Mouse (Mus musculus): ENCODE measurements around the gene Foxd4. TPM values are rescaled to one million over a fixed set of nuclear protein-coding genes. Genes with fewer than 3 reads are reported as not detected.

Gene Foxd4
- total RNA-seq (2023) = not detected in 4 replicates

DNA sequence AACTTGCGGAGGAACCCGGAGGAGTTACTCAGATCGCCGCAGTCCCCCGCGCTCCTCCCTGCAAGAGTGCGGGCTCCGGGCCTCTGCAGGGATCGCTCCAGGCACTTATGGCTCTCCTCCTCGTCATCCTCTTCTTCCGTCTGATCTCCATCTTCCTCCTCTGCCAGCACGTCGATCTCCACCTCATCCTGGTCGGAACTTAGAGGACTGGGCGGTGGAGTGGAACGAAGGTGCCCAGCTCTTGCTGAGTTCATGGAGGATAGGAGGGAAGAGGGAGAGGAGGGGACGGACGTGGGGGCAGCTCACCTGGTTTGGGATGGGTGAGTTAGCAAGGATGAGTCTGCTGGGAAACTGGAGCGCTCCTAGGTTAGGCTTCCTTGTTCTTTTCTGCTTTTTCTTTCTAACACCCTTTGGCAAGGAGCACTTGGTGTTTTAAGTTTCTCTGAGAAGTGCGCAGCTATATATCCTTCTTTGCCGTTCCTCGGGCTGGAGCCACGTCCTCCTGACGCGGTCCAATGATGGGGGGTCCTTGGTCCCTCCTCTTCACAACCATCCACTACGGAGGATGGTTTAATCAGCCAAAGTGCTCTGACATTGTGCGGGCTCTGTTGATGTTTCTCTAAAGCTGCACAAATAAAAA is at the start of gene Foxd4:
Gene Foxd4 (minus strand): TSS at position 617 of the 640 bp plus-strand sequence.

DNA sequence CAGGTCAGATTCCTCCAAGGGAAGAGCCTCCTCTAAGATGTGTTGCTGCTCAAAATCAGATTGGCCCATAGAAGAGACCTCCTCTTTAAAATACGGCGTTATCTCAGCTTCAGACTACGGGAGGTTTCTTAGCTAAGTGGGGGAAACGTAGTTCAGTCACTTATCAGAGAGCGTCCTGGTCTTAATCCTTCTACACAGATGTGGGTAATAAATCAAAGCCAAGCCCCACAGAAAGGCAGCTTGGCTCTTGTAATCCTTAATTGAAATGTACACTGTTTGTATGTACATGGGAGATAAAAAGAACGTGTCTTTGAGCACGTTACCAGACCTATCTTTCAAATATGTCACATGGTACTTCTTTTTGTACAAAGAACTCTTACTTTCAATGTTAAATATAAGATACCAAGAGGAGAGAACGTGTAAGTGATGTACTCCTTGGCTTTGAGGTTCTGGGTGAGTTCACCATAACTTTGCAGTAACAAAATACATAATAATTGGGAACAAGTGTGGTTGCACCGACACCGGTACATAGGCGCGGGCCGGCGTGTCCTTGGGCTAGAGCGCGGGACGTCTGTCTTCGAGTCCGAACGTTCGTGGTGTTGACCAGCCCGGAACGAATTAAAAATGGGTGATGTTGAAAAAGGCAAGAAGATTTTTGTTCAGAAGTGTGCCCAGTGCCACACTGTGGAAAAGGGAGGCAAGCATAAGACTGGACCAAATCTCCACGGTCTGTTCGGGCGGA is 25.7 kb downstream of the Foxd4 start, which contains the start of gene Gm10053:
Gene Gm10053 (plus strand): TSS at position 558 of the 742 bp plus-strand sequence.

DNA sequence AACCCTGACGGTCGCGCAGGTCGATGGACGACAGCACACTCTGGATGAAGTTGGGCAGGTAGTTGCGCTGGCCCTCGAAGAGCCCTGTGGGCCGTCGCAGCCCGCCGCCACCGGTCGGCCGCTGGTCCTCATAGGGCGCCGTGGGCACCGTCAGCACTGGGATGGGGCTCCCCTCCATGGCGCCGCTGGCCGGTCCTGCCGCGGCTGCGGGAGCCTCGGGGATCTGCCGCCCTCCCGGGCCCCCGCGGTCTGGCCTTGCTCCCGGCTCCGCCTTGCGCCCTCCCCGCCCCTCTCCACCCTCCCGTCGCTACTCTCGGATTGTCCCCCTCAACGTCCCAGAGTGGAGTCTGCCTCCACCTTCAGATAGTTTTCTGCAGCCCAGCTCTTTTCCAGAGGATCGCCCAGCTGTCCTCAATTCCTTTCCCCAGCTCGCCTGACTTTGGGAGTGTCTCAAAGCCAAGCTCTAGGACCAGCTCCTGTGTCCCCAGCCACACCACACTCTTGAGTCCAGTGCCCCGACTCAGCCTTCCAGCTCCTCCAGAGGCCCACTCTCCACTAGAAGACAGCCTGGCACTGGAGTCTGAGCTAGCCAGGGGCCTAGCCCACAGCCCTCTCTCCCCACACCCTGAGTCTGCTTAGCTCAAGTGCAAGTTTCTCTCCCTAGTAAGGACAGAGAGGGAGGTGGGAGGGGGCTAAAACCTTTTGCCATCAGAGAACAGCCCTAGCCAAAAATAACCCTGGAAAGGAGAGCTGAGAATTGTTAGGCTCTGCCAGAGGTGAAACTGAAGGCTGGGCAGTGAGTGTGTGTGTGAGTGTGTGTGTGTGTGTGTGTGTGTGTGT is 39.2 kb downstream of the Foxd4 start, which contains the start of gene Pgm5:
Gene Pgm5 (minus strand): TSS at position 244 of the 840 bp plus-strand sequence.

Other genes starting within 250 kb of the Foxd4 start
- not detected in 4 replicates for gene Tmem252, start 227.2 kb downstream of the Foxd4 start, total RNA-seq (2023)
- not detected in 4 replicates for gene Pgm5, start 39.3 kb downstream of the Foxd4 start, total RNA-seq (2023)
- gene Gm10053, start 25.5 kb downstream of the Foxd4 start, total RNA-seq (2023) = 26.2 to 46.5 TPM (median 37.7 TPM) in 4 replicates
- 9.4 to 14.6 TPM (median 13.0 TPM) in 4 replicates for gene Cbwd1, start 60.4 kb upstream of the Foxd4 start, total RNA-seq (2023)
- gene Dock8, start 98.3 kb upstream of the Foxd4 start, total RNA-seq (2023) = 213 to 248 TPM (median 228 TPM) in 4 replicates

Measured in B cell, adult 62 days (primary cell).